Mouse (Mus musculus): ENCODE results near the gene Mecom.

DNA sequence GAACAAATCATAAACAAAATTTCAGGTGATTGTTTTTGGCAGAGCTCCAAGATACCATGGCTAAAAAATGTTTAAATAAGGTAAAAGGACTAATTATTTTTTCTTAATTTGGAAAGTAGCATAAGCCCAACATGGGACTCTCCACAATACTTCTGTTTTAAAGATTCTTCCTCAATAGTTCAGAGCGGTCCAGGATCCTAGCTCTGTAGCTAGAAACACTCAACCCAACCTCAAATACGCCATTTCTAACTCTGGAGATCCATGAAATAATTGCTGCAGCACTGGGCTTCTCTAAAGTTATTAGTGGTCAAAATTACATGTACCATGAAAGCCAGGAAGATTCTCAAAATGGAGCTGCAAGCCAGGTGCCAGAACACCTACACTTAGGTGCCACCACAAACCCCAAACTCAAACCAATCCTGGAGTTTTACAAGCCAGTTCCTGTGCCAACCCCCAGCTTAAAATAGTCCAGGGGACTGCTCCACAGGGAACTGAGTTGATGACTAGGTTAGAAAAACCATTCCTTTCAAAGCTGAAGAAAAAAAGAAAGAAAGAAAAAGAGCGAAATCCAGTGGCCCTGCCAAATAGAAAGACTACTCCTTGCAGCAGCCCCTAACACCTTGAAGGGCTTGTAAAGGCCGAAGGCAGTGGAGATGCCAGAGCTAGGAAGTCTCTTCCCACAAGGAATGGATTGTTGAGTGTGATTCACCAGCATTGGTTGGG is 102.4 kb downstream of the Mecom start:
- TF ChIP-seq USF2 (conservative IDR thresholded peaks at IDR 0.05; ENCODE audit: low read depth, low read length), result no peak
- no peak for TF ChIP-seq POLR2AphosphoS2 (IDR thresholded peaks at IDR 0.05; ENCODE audit: low read depth, low read length)
- no peak for TF ChIP-seq RCOR1 (conservative IDR thresholded peaks at IDR 0.05; ENCODE audit: low read depth, low read length)
- no peak for TF ChIP-seq EP300 (IDR thresholded peaks at IDR 0.05; ENCODE audit: low read length)
- no peak for TF ChIP-seq ETS1 (conservative IDR thresholded peaks at IDR 0.05; ENCODE audit: low read depth, low read length)
- TF ChIP-seq POLR2A (IDR thresholded peaks at IDR 0.05; ENCODE audit: low read depth, low read length), result no peak
- TF ChIP-seq TCF12 (IDR thresholded peaks at IDR 0.05; ENCODE audit: low read depth, low read length), result no peak
- TF ChIP-seq USF1 (IDR thresholded peaks at IDR 0.05; ENCODE audit: low read depth, low read length), result no peak
- no peak for TF ChIP-seq MXI1 (IDR thresholded peaks at IDR 0.05; ENCODE audit: low read depth, low read length)
- TF ChIP-seq SIN3A (IDR thresholded peaks at IDR 0.05; ENCODE audit: low read length), result no peak

Data from CH12.LX (cell line).